Mouse (Mus musculus): ENCODE results near the gene Eif6. TPM values are rescaled to one million over a fixed set of nuclear protein-coding genes. Genes with fewer than 3 reads are reported as not detected.

The Eif6 gene
- 71.3 TPM for polyA plus RNA-seq (2014; fragmentation: Illumina TruSeq; extraction: RNeasy Lipid Tissue Mini Kit (QIAGEN cat#74804); ENCODE audit: insufficient read depth, low read depth, low replicate concordance)

GRCm38 (mm10) chr2:155826630-155827424 is at the start of gene Eif6:
Gene Eif6 (minus strand): TSS chr2:155826925.

GRCm38 (mm10) chr2:155834732-155835131 is 8.0 kb upstream of the Eif6 start, which contains the start of gene Fam83c:
Gene Fam83c (minus strand): TSS chr2:155834854.

GRCm38 (mm10) chr2:155819392-155819448 is 7.5 kb downstream of the Eif6 start, which contains the start of gene BC029722:
Gene BC029722 (minus strand): TSS chr2:155819426.

GRCm38 (mm10) chr2:155774927-155775684 is 51.6 kb downstream of the Eif6 start, which contains the start of gene Mmp24:
Gene Mmp24 (plus strand): TSS chr2:155775342.

Other genes with a start within 250 kb of the Eif6 start
- gene Gss, start 234.1 kb downstream of the Eif6 start, polyA plus RNA-seq (2014; fragmentation: Illumina TruSeq; extraction: RNeasy Lipid Tissue Mini Kit (QIAGEN cat#74804); ENCODE audit: insufficient read depth, low read depth, low replicate concordance), result 26.8 TPM
- gene Myh7b, start 215.7 kb downstream of the Eif6 start, polyA plus RNA-seq (2014; fragmentation: Illumina TruSeq; extraction: RNeasy Lipid Tissue Mini Kit (QIAGEN cat#74804); ENCODE audit: insufficient read depth, low read depth, low replicate concordance), result not detected
- gene Trpc4ap, start 134.5 kb downstream of the Eif6 start, polyA plus RNA-seq (2014; fragmentation: Illumina TruSeq; extraction: RNeasy Lipid Tissue Mini Kit (QIAGEN cat#74804); ENCODE audit: insufficient read depth, low read depth, low replicate concordance), result 48.8 TPM
- gene Edem2, start 97.5 kb downstream of the Eif6 start, polyA plus RNA-seq (2014; fragmentation: Illumina TruSeq; extraction: RNeasy Lipid Tissue Mini Kit (QIAGEN cat#74804); ENCODE audit: insufficient read depth, low read depth, low replicate concordance), result 29.9 TPM
- gene Gm17581, start 91.1 kb downstream of the Eif6 start, polyA plus RNA-seq (2014; fragmentation: Illumina TruSeq; extraction: RNeasy Lipid Tissue Mini Kit (QIAGEN cat#74804); ENCODE audit: insufficient read depth, low read depth, low replicate concordance), result not detected
- gene Procr, start 75.8 kb downstream of the Eif6 start, polyA plus RNA-seq (2014; fragmentation: Illumina TruSeq; extraction: RNeasy Lipid Tissue Mini Kit (QIAGEN cat#74804); ENCODE audit: insufficient read depth, low read depth, low replicate concordance), result 3.2 TPM
- gene Mmp24, start 51.6 kb downstream of the Eif6 start, polyA plus RNA-seq (2014; fragmentation: Illumina TruSeq; extraction: RNeasy Lipid Tissue Mini Kit (QIAGEN cat#74804); ENCODE audit: insufficient read depth, low read depth, low replicate concordance), result not detected
- 44.7 TPM for gene BC029722, start 7.5 kb downstream of the Eif6 start, polyA plus RNA-seq (2014; fragmentation: Illumina TruSeq; extraction: RNeasy Lipid Tissue Mini Kit (QIAGEN cat#74804); ENCODE audit: insufficient read depth, low read depth, low replicate concordance)
- not detected for gene Fam83c, start 7.9 kb upstream of the Eif6 start, polyA plus RNA-seq (2014; fragmentation: Illumina TruSeq; extraction: RNeasy Lipid Tissue Mini Kit (QIAGEN cat#74804); ENCODE audit: insufficient read depth, low read depth, low replicate concordance)
- gene Uqcc1, start 103.4 kb upstream of the Eif6 start, polyA plus RNA-seq (2014; fragmentation: Illumina TruSeq; extraction: RNeasy Lipid Tissue Mini Kit (QIAGEN cat#74804); ENCODE audit: insufficient read depth, low read depth, low replicate concordance), result 30.8 TPM
- gene Gm15557, start 113.8 kb upstream of the Eif6 start, polyA plus RNA-seq (2014; fragmentation: Illumina TruSeq; extraction: RNeasy Lipid Tissue Mini Kit (QIAGEN cat#74804); ENCODE audit: insufficient read depth, low read depth, low replicate concordance), result not detected
- 0.35 TPM for gene Gdf5, start 118.4 kb upstream of the Eif6 start, polyA plus RNA-seq (2014; fragmentation: Illumina TruSeq; extraction: RNeasy Lipid Tissue Mini Kit (QIAGEN cat#74804); ENCODE audit: insufficient read depth, low read depth, low replicate concordance)
- 3.5 TPM for gene Cep250, start 129.5 kb upstream of the Eif6 start, polyA plus RNA-seq (2014; fragmentation: Illumina TruSeq; extraction: RNeasy Lipid Tissue Mini Kit (QIAGEN cat#74804); ENCODE audit: insufficient read depth, low read depth, low replicate concordance)
- 0.84 TPM for gene 6430550D23Rik, start 181.1 kb upstream of the Eif6 start, polyA plus RNA-seq (2014; fragmentation: Illumina TruSeq; extraction: RNeasy Lipid Tissue Mini Kit (QIAGEN cat#74804); ENCODE audit: insufficient read depth, low read depth, low replicate concordance)
- gene Ergic3, start 181.1 kb upstream of the Eif6 start, polyA plus RNA-seq (2014; fragmentation: Illumina TruSeq; extraction: RNeasy Lipid Tissue Mini Kit (QIAGEN cat#74804); ENCODE audit: insufficient read depth, low read depth, low replicate concordance), result 130 TPM
- gene Fer1l4, start 226.0 kb upstream of the Eif6 start, polyA plus RNA-seq (2014; fragmentation: Illumina TruSeq; extraction: RNeasy Lipid Tissue Mini Kit (QIAGEN cat#74804); ENCODE audit: insufficient read depth, low read depth, low replicate concordance), result 0.27 TPM
- 0.41 TPM for gene Spag4, start 238.2 kb upstream of the Eif6 start, polyA plus RNA-seq (2014; fragmentation: Illumina TruSeq; extraction: RNeasy Lipid Tissue Mini Kit (QIAGEN cat#74804); ENCODE audit: insufficient read depth, low read depth, low replicate concordance)

All from lung, adult 10 weeks (tissue).